In genomic region chr10:81018326-81018725, GRCm38 (mm10) we compare ENCODE assay signal across 10 mouse cellular contexts. TPM values are rescaled to one million over a fixed set of nuclear protein-coding genes. Genes with fewer than 3 reads are reported as not detected.
DNase-seq lines count a peak whose midpoint lies in the region; ATAC-seq and TF ChIP-seq lines count a peak whose summit lies in the region.
"Had no signal": no experiment of that assay in that cellular context is flagged by ENCODE, and none has a peak within 500 bp of the region (broad histone marks: within the 10 kb centered on the region; RNA-seq: fewer than 3 reads in every experiment).

No protein-coding gene starts in this region.

- TF ChIP-seq EP300 in stomach, postnatal 0 days (optimal IDR thresholded peaks at IDR 0.05) = no peak

- no peak overlapping the region for H3K4me3 ChIP-seq in hindbrain, postnatal 0 days (ENCODE audit: low read length)
- H3K4me3 ChIP-seq in hindbrain, embryonic 12.5 days = no peak overlapping the region
- no peak overlapping the region for H3K4me3 ChIP-seq in stomach, postnatal 0 days (ENCODE audit: low read depth, low read length)
- no peak overlapping the region for H3K4me3 ChIP-seq in hindbrain, embryonic 16.5 days (ENCODE audit: low read length)
- H3K4me3 ChIP-seq: stomach, embryonic 15.5 days had no signal

- H3K9me3 ChIP-seq in hindbrain, postnatal 0 days (ENCODE audit: low read length) = no peaks in the 10 kb centered on the region
- no peaks in the 10 kb centered on the region for H3K9me3 ChIP-seq in hindbrain, embryonic 12.5 days (replicated peaks)
- H3K9me3 ChIP-seq in stomach, postnatal 0 days (ENCODE audit: control insufficient read depth, low read length) = no peaks in the 10 kb centered on the region
- no peaks in the 10 kb centered on the region for H3K9me3 ChIP-seq in hindbrain, embryonic 16.5 days (ENCODE audit: control insufficient read depth, low read length)
- H3K9me3 ChIP-seq: stomach, embryonic 15.5 days had no signal

- peak; percentile 80 for DNase-seq in hindbrain, postnatal 0 days (ENCODE audit: low spot score)
- DNase-seq in right cerebral cortex, postnatal 4 days = peak; percentile 69
- no peak for DNase-seq in right cerebral cortex, adult 2 months (ENCODE audit: low spot score in 2 of 2)
- DNase-seq in embryo, embryonic 11 days = peak; percentile 65
- peak; percentile 50 for DNase-seq in stomach, postnatal 0 days (ENCODE audit: low spot score)
- no peak for DNase-seq in left cerebral cortex, adult 18-20 months (ENCODE audit: low spot score in 2 of 2)

- H3K27ac ChIP-seq in hindbrain, postnatal 0 days = no peak overlapping the region
- no peak overlapping the region for H3K27ac ChIP-seq in hindbrain, embryonic 12.5 days
- no peak overlapping the region for H3K27ac ChIP-seq in stomach, postnatal 0 days (replicated peaks)
- H3K27ac ChIP-seq in hindbrain, embryonic 16.5 days (ENCODE audit: low read depth, low read length) = no peak overlapping the region
- H3K27ac ChIP-seq: stomach, embryonic 15.5 days had no signal

- no peak for ATAC-seq in hindbrain, postnatal 0 days
- no peak for ATAC-seq in hindbrain, embryonic 12.5 days (ENCODE audit: low FRiP score)
- no peak for ATAC-seq in stomach, postnatal 0 days (ENCODE audit: low FRiP score, low TSS enrichment)
- ATAC-seq in hindbrain, embryonic 16.5 days = no peak

- TF ChIP-seq CTCF in hindbrain, postnatal 0 days (IDR thresholded peaks at IDR 0.05; ENCODE audit: low read depth) = no peak
- TF ChIP-seq CTCF in stomach, postnatal 0 days (IDR thresholded peaks at IDR 0.05; ENCODE audit: low read depth) = no peak

- H3K27me3 ChIP-seq in hindbrain, postnatal 0 days (ENCODE audit: insufficient read depth, low read length) = no peaks in the 10 kb centered on the region
- peaks cover 20% of the 10 kb centered on the region for H3K27me3 ChIP-seq in hindbrain, embryonic 12.5 days
- no peaks in the 10 kb centered on the region for H3K27me3 ChIP-seq in stomach, postnatal 0 days (ENCODE audit: control insufficient read depth, insufficient read depth, low read length)
- no peaks in the 10 kb centered on the region for H3K27me3 ChIP-seq in hindbrain, embryonic 16.5 days (replicated peaks; ENCODE audit: control insufficient read depth, insufficient read depth, low read length)

- H3K9ac ChIP-seq in hindbrain, postnatal 0 days (replicated peaks; ENCODE audit: low read length) = no peak overlapping the region
- H3K9ac ChIP-seq in hindbrain, embryonic 12.5 days = no peak overlapping the region
- no peak overlapping the region for H3K9ac ChIP-seq in stomach, postnatal 0 days (ENCODE audit: low read length)
- no peak overlapping the region for H3K9ac ChIP-seq in hindbrain, embryonic 16.5 days (ENCODE audit: low read depth, low read length)
- H3K9ac ChIP-seq: stomach, embryonic 15.5 days had no signal

- no peaks in the 10 kb centered on the region for H3K36me3 ChIP-seq in hindbrain, postnatal 0 days (ENCODE audit: insufficient read depth, low read length)
- H3K36me3 ChIP-seq in hindbrain, embryonic 12.5 days = no peaks in the 10 kb centered on the region; the same call in 1 of the 2 replicates
- no peaks in the 10 kb centered on the region for H3K36me3 ChIP-seq in stomach, postnatal 0 days (ENCODE audit: control insufficient read depth, insufficient read depth, low read length)
- peaks cover 4% of the 10 kb centered on the region; the same call in 1 of the 2 replicates for H3K36me3 ChIP-seq in hindbrain, embryonic 16.5 days (ENCODE audit: control insufficient read depth, insufficient read depth, low read length)
- H3K36me3 ChIP-seq: stomach, embryonic 15.5 days had no signal

- H3K4me1 ChIP-seq in hindbrain, postnatal 0 days (ENCODE audit: insufficient read depth, low read length) = peaks cover 4% of the 10 kb centered on the region; the same call in 1 of the 2 replicates
- peaks cover 3% of the 10 kb centered on the region; the same call in 1 of the 2 replicates for H3K4me1 ChIP-seq in hindbrain, embryonic 12.5 days
- H3K4me1 ChIP-seq in stomach, postnatal 0 days (replicated peaks; ENCODE audit: control insufficient read depth, insufficient read depth) = no peaks in the 10 kb centered on the region
- peaks cover 10% of the 10 kb centered on the region for H3K4me1 ChIP-seq in hindbrain, embryonic 16.5 days (ENCODE audit: control insufficient read depth, insufficient read depth, low read depth, low read length)

- WGBS in hindbrain, postnatal 0 days = 40% methylated on average over 10 of the region's 10 CpGs
- whole genome bisulfite sequencing in hindbrain, embryonic 12.5 days = 38% methylated on average over 10 of the region's 10 CpGs
- 31% methylated on average over 10 of the region's 10 CpGs for WGBS in stomach, postnatal 0 days
- 34% methylated on average over 10 of the region's 10 CpGs for WGBS in hindbrain, embryonic 16.5 days

- H3K4me2 ChIP-seq in hindbrain, postnatal 0 days (ENCODE audit: low read depth, low read length) = no peak overlapping the region
- H3K4me2 ChIP-seq in hindbrain, embryonic 12.5 days (replicated peaks) = no peak overlapping the region
- no peak overlapping the region for H3K4me2 ChIP-seq in stomach, postnatal 0 days (replicated peaks; ENCODE audit: low read depth)
- H3K4me2 ChIP-seq in hindbrain, embryonic 16.5 days (ENCODE audit: low read length) = no peak overlapping the region
- H3K4me2 ChIP-seq: stomach, embryonic 15.5 days had no signal

RNA-seq across cellular contexts. Expression of gene Gng7, which starts 3.6 kb away (rescaled TPM):
- 26.2 and 27.2 TPM in 2 replicates for total RNA-seq in hindbrain, postnatal 0 days (2014; rRNA removed)
- 18.9 and 22.1 TPM in 2 replicates for polyA plus RNA-seq in hindbrain, postnatal 0 days (2015; fragmentation: Nextera tagmentation; extraction: Ambion mirVana)
- 10.1 and 10.7 TPM in 2 replicates for polyA plus RNA-seq in hindbrain, embryonic 12.5 days (2016; fragmentation: Nextera tagmentation; extraction: Ambion mirVana)
- polyA plus RNA-seq in stomach, postnatal 0 days (2015; fragmentation: Nextera tagmentation; extraction: Ambion mirVana) = 1.3 and 1.8 TPM in 2 replicates
- polyA plus RNA-seq in hindbrain, embryonic 16.5 days (2015; fragmentation: Nextera tagmentation; extraction: Ambion mirVana) = 25.4 and 27.0 TPM in 2 replicates
- 100 to 1,000 TPM; 107 to 137 TPM for total RNA-seq in left cerebral cortex, adult 18-20 months (2021)
- total RNA-seq: monocyte, adult 5-6 weeks had no signal

RNA-seq across cellular contexts. Expression of gene Diras1, which starts 7.1 kb away (rescaled TPM):
- total RNA-seq in hindbrain, postnatal 0 days (2014; rRNA removed) = 82.0 and 106 TPM in 2 replicates
- 69.0 and 78.7 TPM in 2 replicates for polyA plus RNA-seq in hindbrain, postnatal 0 days (2015; fragmentation: Nextera tagmentation; extraction: Ambion mirVana)
- polyA plus RNA-seq in hindbrain, embryonic 12.5 days (2016; fragmentation: Nextera tagmentation; extraction: Ambion mirVana) = 16.4 and 16.7 TPM in 2 replicates
- 0.40 and 0.42 TPM in 2 replicates for polyA plus RNA-seq in stomach, postnatal 0 days (2015; fragmentation: Nextera tagmentation; extraction: Ambion mirVana)
- polyA plus RNA-seq in hindbrain, embryonic 16.5 days (2015; fragmentation: Nextera tagmentation; extraction: Ambion mirVana) = 74.4 and 81.7 TPM in 2 replicates
- total RNA-seq in left cerebral cortex, adult 18-20 months (2021) = 100 to 1,000 TPM; 104 to 113 TPM

RNA-seq across cellular contexts. Expression of gene Slc39a3, which starts 18.9 kb away (rescaled TPM):
- 118 and 126 TPM in 2 replicates for total RNA-seq in hindbrain, postnatal 0 days (2014; rRNA removed)
- 40.6 and 41.9 TPM in 2 replicates for polyA plus RNA-seq in hindbrain, postnatal 0 days (2015; fragmentation: Nextera tagmentation; extraction: Ambion mirVana)
- 33.8 and 37.0 TPM in 2 replicates for polyA plus RNA-seq in hindbrain, embryonic 12.5 days (2016; fragmentation: Nextera tagmentation; extraction: Ambion mirVana)
- polyA plus RNA-seq in stomach, postnatal 0 days (2015; fragmentation: Nextera tagmentation; extraction: Ambion mirVana) = 11.0 and 11.1 TPM in 2 replicates
- polyA plus RNA-seq in hindbrain, embryonic 16.5 days (2015; fragmentation: Nextera tagmentation; extraction: Ambion mirVana) = 48.3 and 54.3 TPM in 2 replicates
- 10 to 100 TPM; 56.9 to 60.1 TPM for total RNA-seq in left cerebral cortex, adult 18-20 months (2021)

RNA-seq across cellular contexts. Expression of gene Sgta, which starts 41.7 kb away (rescaled TPM):
- 264 and 279 TPM in 2 replicates for total RNA-seq in hindbrain, postnatal 0 days (2014; rRNA removed)
- 275 and 290 TPM in 2 replicates for polyA plus RNA-seq in hindbrain, postnatal 0 days (2015; fragmentation: Nextera tagmentation; extraction: Ambion mirVana)
- polyA plus RNA-seq in hindbrain, embryonic 12.5 days (2016; fragmentation: Nextera tagmentation; extraction: Ambion mirVana) = 259 and 269 TPM in 2 replicates
- polyA plus RNA-seq in stomach, postnatal 0 days (2015; fragmentation: Nextera tagmentation; extraction: Ambion mirVana) = 93.7 and 98.7 TPM in 2 replicates
- 334 and 346 TPM in 2 replicates for polyA plus RNA-seq in hindbrain, embryonic 16.5 days (2015; fragmentation: Nextera tagmentation; extraction: Ambion mirVana)
- total RNA-seq in left cerebral cortex, adult 18-20 months (2021) = 100 to 1,000 TPM; 178 to 182 TPM

RNA-seq across cellular contexts. Expression of gene Thop1, which starts 51.5 kb away (rescaled TPM):
- 73.5 and 79.1 TPM in 2 replicates for total RNA-seq in hindbrain, postnatal 0 days (2014; rRNA removed)
- 36.4 and 36.9 TPM in 2 replicates for polyA plus RNA-seq in hindbrain, postnatal 0 days (2015; fragmentation: Nextera tagmentation; extraction: Ambion mirVana)
- polyA plus RNA-seq in hindbrain, embryonic 12.5 days (2016; fragmentation: Nextera tagmentation; extraction: Ambion mirVana) = 57.5 and 58.0 TPM in 2 replicates
- polyA plus RNA-seq in stomach, postnatal 0 days (2015; fragmentation: Nextera tagmentation; extraction: Ambion mirVana) = 77.2 and 83.8 TPM in 2 replicates
- polyA plus RNA-seq in hindbrain, embryonic 16.5 days (2015; fragmentation: Nextera tagmentation; extraction: Ambion mirVana) = 49.8 and 53.5 TPM in 2 replicates
- total RNA-seq in left cerebral cortex, adult 18-20 months (2021) = 10 to 100 TPM; 43.9 to 49.4 TPM

Comparison
In these comparisons a context has a peak if more than half of its experiments do, and no peak if none do; other contexts are left out.
1. DNase-seq: peak in hindbrain, postnatal 0 days (single experiment), right cerebral cortex, postnatal 4 days (single experiment), embryo, embryonic 11 days (single experiment) and stomach, postnatal 0 days (single experiment); none in right cerebral cortex, adult 2 months (0 of 2) and left cerebral cortex, adult 18-20 months (0 of 2).
2. RNA of gene Diras1, which starts 7.1 kb away (polyA plus RNA-seq): 69.0 to 78.7 TPM in hindbrain, postnatal 0 days, 74.4 to 81.7 TPM in hindbrain, embryonic 16.5 days and 16.4 to 16.7 TPM in hindbrain, embryonic 12.5 days; 0.40 to 0.42 TPM in stomach, postnatal 0 days; every median in the first group is over 10 times any median in the second.